Mouse (Mus musculus) E14TG2a.4 (cell line): Measurements from ENCODE around the gene Entpd2.

Experiments used
- CTCF ChIP-seq: conservative IDR thresholded peaks from 2 replicates; pipeline ENCODE4 v1.5.1; 2014; ENCODE audit warnings: low read length
- NANOG ChIP-seq: IDR thresholded peaks from 2 replicates; pipeline ENCODE4 v1.6.1; 2014; ENCODE audit warnings: borderline replicate concordance, low read length, mixed read lengths
- POU5F1 ChIP-seq: IDR thresholded peaks from 2 replicates; pipeline ENCODE4 v1.6.1; 2014; ENCODE audit warnings: low read length, borderline replicate concordance

DNA sequence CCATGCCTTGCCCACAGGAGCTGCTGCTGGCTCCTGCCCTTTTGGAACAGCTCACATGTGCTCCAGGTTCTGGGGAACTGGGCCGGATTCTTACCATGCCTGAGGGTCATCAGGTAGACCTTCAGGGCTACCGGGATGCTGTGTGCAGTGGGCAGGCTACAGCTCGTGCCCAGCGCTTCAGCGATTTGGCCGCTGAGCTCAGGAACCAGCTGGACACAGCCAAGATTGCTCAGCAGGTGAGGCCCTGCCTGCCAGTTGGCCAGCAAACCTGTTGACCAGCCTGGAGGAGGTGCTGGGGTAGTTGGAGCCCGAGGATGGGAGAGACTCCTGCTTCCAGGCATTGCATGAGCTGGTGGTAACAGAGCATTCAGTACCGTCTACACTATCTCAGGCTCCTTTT, 38.6 kb downstream of the Entpd2 start:
- TF ChIP-seq CTCF, result no peak
- no peak for TF ChIP-seq POU5F1
- no peak for TF ChIP-seq NANOG
